Mouse (Mus musculus) frontal cortex, adult (tissue): ENCODE data around the gene Tysnd1.

Experiments used
- ATAC-seq: cut with Nextera tagmentation; 2 replicates; pipeline ENCODE4 v1.9.2; 2017; ENCODE audit warnings: mild to moderate bottlenecking, moderate library complexity, mixed read lengths; ENCODE audit not compliant: low TSS enrichment

Tysnd1 gene

DNA sequence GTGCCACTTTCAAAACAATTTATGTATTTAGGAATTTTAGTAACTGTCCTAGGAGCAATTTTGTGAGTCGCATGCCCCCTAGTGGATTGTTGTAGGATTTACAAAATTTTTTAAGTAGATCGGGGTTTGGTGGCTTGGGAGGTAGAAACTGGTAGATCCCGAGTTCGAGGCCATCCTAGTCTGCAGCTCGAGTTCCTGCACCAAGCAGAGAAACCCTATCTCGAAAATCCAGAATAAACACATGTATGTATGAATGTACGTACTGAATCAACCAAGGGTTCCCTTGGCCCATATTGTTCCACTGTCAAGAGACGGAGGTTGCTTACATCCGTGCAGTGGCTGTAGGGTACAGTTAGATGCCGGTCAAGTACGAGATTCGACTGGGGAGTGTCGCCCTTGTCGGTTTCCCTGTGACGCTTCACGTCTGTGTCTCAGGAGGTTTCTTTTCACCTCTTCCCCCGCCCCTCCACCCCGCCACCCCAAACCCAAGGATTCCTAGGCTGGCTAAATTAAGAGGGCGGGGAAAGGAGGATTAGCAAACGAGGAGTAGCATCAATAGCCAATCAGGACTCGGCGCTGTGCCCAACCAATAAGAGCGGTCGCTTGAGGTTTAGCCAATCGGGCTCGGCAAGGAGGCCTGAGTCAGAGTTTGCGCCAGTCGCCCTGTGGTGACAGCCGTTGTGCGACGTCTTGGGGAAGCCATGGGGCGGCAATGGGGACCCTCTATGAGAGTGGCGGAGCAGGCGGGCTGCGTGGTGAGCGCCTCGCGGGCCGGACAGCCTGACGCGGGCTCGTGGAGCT, at the start of gene Tysnd1:
Tysnd1 (plus strand) TSS at position 645 of the 801 bp plus-strand sequence.
- peak; percentile 94 for ATAC-seq

- no peak for ATAC-seq
These were observed 48.8 kb upstream of the Tysnd1 start for GRCm38 (mm10) chr10:61646557-61646956.

- peak; percentile 97 for ATAC-seq
These were observed 47.3 kb upstream of the Tysnd1 start, which contains the start of gene Ppa1 for GRCm38 (mm10) chr10:61647790-61648736. Gene Ppa1 (plus strand): TSS chr10:61648552.

DNA sequence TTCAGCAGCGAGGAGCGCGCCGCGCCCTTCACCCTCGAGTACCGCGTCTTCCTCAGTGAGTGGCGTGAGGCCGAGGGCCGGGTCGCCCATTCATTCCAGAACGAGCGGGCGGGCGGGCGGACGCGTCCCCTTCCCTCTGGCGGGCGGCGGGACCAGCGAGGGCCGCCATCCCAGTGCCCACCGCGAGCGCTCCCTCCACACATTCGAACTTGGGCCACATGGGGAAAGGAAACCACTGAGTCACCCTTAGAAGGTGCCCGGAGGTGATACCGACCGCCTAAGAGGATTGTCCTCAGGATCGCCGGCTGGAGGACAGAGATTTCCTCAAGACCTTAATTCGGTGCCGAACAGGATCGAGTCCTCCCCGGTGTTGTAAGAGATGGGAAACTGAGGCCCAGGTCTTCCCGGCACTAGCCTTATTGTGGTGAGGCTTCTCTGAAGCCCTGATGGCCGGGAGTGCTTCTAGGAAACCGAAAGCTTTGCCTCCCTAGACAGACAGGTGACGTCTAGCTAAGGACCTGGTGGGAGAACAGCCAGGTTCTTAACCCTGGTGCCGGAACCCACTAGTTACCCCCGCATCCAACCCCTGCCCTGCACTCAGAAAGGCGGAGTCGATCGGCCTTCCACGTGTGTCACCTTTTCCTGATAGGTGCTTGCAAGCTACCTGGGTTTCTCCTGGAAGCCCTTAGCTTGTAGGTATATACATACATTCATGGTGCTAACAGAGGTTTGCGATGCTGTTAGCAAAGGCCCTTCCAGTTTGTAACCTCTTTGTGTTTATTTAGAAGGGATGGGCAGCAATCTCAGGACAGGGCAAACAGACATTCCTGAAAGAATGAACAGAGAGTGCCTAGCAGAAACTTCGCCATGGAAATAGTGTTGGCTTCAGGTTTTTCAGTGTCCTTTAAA, 46.3 kb upstream of the Tysnd1 start:
- peak; percentile 78 for ATAC-seq

GRCm38 (mm10) chr10:61654105-61654504, 41.2 kb upstream of the Tysnd1 start:
- ATAC-seq = no peak

- no peak for ATAC-seq
These were observed 40.6 kb upstream of the Tysnd1 start for GRCm38 (mm10) chr10:61654691-61655090.

GRCm38 (mm10) chr10:61655188-61655587, 40.1 kb upstream of the Tysnd1 start:
- ATAC-seq = no peak

GRCm38 (mm10) chr10:61656928-61657882, 38.1 kb upstream of the Tysnd1 start:
- ATAC-seq = no peak

DNA sequence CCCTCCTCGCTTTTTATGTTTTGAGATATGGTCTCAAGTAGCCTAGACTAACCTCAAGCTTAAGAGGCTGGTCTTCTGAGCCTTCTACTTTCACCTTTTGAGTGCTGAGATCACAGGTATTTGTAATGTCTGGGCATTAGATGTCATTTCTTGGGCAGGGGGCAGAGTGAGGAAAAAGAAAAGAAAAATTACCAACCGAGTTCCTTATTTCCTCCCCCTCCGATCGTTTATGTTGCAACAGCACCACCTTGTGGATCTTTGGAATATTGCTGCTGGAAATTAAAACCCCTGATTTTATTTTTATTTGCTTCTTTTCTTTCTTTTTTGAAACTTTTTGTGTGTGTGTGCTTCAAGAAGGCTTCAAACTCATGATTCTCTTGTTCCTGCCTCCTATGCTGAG, 37.3 kb upstream of the Tysnd1 start:
- ATAC-seq = no peak

GRCm38 (mm10) chr10:61661887-61662286, 33.4 kb upstream of the Tysnd1 start:
- ATAC-seq = no peak

DNA sequence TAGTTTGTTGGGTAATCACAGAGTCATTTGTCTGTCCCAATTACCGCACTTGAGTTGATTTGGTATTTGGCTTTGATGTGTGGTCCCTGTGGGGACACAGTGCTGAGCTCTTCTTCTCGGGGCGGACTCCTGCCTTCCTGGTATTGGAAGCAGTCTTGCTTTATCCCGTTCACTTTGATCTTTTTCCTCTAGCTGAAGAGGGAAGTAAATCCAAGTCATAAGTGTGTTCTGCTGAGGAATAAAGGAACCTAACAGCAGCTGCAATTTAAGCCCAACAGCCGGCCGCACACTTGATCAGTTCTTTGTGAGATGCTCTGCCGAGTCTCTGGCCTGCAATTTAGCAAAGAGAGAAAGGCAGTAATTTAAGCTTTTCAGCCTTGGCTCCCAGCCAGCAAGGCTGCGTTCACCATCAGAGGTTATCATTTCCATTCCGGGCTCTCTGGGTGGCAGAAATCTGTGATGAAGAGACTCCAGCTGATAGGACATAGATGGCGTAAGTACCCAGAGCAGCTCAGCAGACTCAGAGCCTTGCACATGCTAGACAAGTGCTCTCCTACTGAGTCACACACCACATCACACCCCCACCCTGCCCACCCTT, 32.8 kb upstream of the Tysnd1 start:
- 0 out of 2 replicates have a peak, but pooled peaks have one; percentile 23 for ATAC-seq

- no peak for ATAC-seq
These were observed 30.2 kb upstream of the Tysnd1 start for GRCm38 (mm10) chr10:61665111-61665510.

- no peak for ATAC-seq
These were observed 29.7 kb upstream of the Tysnd1 start for GRCm38 (mm10) chr10:61665651-61666050.

- ATAC-seq = no peak
These were observed 26.0 kb upstream of the Tysnd1 start for GRCm38 (mm10) chr10:61669289-61669688.

GRCm38 (mm10) chr10:61669896-61670295, 25.4 kb upstream of the Tysnd1 start:
- peak; percentile 50; the same call in 1 of the 2 replicates for ATAC-seq

DNA sequence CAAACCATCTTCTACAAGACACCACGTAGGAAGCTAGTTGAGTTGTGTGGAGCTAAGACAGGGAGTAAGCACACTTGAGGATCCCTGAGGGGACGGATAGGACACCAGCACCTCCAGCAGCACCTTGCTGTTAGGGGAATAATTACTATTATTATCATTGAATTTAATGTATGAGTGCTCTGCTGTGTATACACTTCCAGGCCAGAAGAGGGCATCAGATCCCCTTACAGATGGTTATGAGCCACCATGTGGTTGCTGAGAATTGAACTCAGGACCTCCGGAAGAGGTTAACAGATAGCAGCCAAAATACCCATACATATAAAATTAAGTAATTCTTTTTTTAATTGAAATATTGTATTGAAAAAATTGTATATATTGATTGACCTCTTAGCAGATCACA, 24.6 kb upstream of the Tysnd1 start:
- ATAC-seq = no peak

DNA sequence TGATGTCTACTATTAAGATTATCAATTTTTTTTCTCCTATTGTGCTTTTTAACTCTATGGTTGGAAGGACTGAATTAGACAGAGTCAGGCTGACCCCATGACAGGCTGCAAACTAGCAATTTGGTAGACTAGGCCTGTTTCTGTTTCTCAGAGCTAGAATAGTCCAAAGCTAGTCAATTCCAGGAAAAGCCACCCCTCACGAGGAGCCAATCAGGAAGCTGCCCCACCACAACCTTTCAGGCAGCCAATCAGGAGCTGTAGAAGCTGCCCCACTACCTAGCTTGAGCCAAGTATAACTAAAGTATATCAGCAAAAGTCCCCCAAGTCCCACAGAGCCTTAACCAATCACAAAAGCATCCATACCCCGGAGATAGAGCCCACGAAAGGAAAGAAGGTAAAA, 19.4 kb upstream of the Tysnd1 start:
- ATAC-seq = no peak

DNA sequence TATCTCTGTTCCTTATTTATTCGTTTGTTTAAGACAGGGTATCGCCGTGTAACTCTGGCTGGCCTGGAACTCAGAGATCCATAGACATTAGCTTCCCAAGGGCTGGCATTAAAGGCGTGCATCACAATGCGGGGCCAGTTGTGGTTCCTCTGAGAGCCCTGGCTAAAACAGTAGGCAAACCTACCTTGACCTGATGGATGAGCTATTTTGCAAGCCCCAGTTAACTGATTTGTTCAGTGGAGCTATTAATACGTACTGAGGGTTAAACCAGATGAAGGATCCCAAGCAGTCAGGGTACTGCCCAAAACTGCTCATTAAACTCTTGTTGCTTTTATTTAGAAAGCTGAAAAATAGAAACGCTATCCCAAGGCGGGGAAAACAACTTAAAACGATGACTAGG, 15.8 kb upstream of the Tysnd1 start:
- ATAC-seq = peak; percentile 4; the same call in 1 of the 2 replicates

- peak; percentile 99 for ATAC-seq
These were observed 15.1 kb upstream of the Tysnd1 start, which contains the start of gene Sar1a for GRCm38 (mm10) chr10:61680015-61680913. Gene Sar1a (plus strand): TSS chr10:61680299.
